Mouse (Mus musculus): ENCODE results near the gene Ociad1. TPM values are rescaled to one million over a fixed set of nuclear protein-coding genes. Genes with fewer than 3 reads are reported as not detected.

Ociad1 gene
- 598 TPM for polyA plus RNA-seq (2015; fragmentation: Illumina TruSeq; extraction: RNeasy Lipid Tissue Mini Kit (QIAGEN cat#74804); ENCODE audit: low read depth, low replicate concordance)

GRCm38 (mm10) chr5:73292502-73293457 lies at the start of gene Ociad1:
Gene Ociad1, plus strand, starts transcription at chr5:73292784.

GRCm38 (mm10) chr5:73256352-73257065 lies 36.1 kb upstream of the Ociad1 start, which contains the start of gene Fryl:
Gene Fryl, minus strand, starts transcription at chr5:73256619.

GRCm38 (mm10) chr5:73340723-73341235 lies 48.2 kb downstream of the Ociad1 start, which contains the start of gene Ociad2:
Gene Ociad2, minus strand, starts transcription at chr5:73341028.

Other genes with a start within 250 kb of the Ociad1 start
- 31.2 TPM for gene Fryl, start 36.2 kb upstream of the Ociad1 start, polyA plus RNA-seq (2015; fragmentation: Illumina TruSeq; extraction: RNeasy Lipid Tissue Mini Kit (QIAGEN cat#74804); ENCODE audit: low read depth, low replicate concordance)
- 99.5 TPM for gene Ociad2, start 48.2 kb downstream of the Ociad1 start, polyA plus RNA-seq (2015; fragmentation: Illumina TruSeq; extraction: RNeasy Lipid Tissue Mini Kit (QIAGEN cat#74804); ENCODE audit: low read depth, low replicate concordance)
- gene Cwh43, start 113.3 kb downstream of the Ociad1 start, polyA plus RNA-seq (2015; fragmentation: Illumina TruSeq; extraction: RNeasy Lipid Tissue Mini Kit (QIAGEN cat#74804); ENCODE audit: low read depth, low replicate concordance), result 1.7 TPM
- gene Dcun1d4, start 188.2 kb downstream of the Ociad1 start, polyA plus RNA-seq (2015; fragmentation: Illumina TruSeq; extraction: RNeasy Lipid Tissue Mini Kit (QIAGEN cat#74804); ENCODE audit: low read depth, low replicate concordance), result 78.7 TPM